Mouse (Mus musculus) adrenal gland, adult 2 months (tissue): ENCODE results near the gene Pkd1. TPM values are rescaled to one million over a fixed set of nuclear protein-coding genes. Genes with fewer than 3 reads are reported as not detected.

Experiments used
- DNase-seq: peaks from one replicate; pipeline ENCODE4 v3.0.0; 2021
- microRNA-seq, 2 experiments: library from miRNA; unstranded; fragments of <30 nt; microRNA quantifications; one replicate each; pipeline ENCODE4 v1.2.0; 2021
- polyA plus RNA-seq: library from polyadenylated mRNA; depleted of rRNA; stranded (reverse); fragments of >200 nt; gene quantifications from 2 replicates; pipeline ENCODE4 v1.2.3, GENCODE M21; 2012; rRNA removed
- total RNA-seq, 2 experiments: library from RNA; stranded (reverse); gene quantifications; 2 replicates each; pipeline ENCODE4 v1.2.3; 2021

Gene Pkd1
- total and polyA plus RNA-seq, 3 experiments: 34.3 to 73.3 (median 40.5) TPM

DNA sequence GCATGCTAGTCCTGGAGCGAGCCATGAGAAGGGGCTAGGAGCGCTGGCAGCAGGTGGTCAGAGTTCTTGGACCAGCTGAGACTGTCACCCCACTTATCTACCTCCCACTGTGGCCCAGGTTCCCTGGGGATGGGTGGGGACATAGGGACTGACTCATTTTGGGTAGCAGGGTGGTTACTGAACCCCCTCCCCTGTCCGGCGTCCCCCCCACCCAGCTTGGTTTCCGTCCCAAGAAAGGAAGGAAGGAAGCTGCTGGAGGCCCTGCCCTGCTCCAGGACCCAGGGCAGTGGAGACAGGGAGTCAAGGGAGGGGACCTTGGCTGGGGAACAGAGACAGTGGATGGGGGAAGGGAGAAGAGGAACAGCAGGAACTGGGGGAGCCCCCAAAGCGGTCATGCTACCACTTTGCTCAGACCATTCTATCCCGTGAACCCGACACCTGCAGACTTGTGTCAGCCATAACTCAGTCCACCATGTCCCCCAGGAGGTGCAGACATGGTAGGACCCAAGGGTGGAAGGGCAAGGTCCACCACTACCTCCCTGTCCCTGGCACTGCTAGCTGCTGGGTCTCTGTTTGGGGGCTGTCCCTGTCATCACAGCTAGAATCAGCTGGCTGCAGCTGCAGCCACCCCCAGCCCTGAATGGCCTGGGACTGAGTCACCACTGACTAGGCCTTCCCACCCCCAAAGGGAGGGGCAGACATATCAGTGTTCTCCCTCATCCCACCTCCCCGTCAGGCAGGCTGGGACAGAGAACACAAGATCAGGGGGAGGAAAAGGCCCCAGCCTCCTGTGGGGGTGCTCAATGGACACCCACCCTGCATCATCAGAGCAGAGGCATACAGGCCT, 95.5 kb downstream of the Pkd1 start:
- DNase-seq: peak; percentile 69

DNA sequence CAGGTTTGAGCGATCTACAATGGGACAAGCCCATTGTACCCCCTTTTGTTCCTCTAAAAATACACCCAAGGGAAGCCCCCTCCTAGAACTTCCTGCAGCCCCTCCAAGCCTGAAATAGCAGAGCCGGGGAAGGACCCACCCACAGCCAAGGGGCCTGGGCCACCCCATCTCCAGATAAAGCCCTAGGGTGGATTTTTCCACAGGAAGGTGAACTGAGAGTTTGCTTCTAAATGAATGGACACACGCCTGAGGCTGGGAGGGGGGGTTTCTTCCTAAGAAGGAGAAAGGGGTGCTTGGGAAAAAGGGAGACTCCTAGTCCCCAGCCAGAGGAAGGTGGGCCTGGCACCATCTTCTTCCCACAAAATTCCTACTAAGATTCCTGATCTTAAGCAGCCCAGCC, 96.3 kb downstream of the Pkd1 start:
- DNase-seq: peak; percentile 63

Small RNA genes within 50 kb of the gene (microRNA-seq; reads per million reads assigned to microRNA genes)
- gene Gm24589: 0.44 to 1.7 reads per million in 2 experiments

Other genes with a start within 250 kb of the Pkd1 start
- under 1 TPM; 0.09 to 0.10 TPM for gene Abca17, start 198.8 kb upstream of the Pkd1 start, total RNA-seq
- not detected in 2 replicates for gene Abca17, start 198.8 kb upstream of the Pkd1 start, polyA plus RNA-seq
- 10 to 100 TPM; 22.8 to 24.0 TPM for gene Abca3, start 197.9 kb upstream of the Pkd1 start, total RNA-seq
- gene Abca3, start 197.9 kb upstream of the Pkd1 start, polyA plus RNA-seq: 26.4 and 33.6 TPM in 2 replicates
- 10 to 100 TPM; 61.4 to 70.3 TPM for gene Rnps1, start 135.3 kb upstream of the Pkd1 start, total RNA-seq
- gene Rnps1, start 135.3 kb upstream of the Pkd1 start, polyA plus RNA-seq: 84.4 and 95.2 TPM in 2 replicates
- gene Eci1, start 123.2 kb upstream of the Pkd1 start, total RNA-seq: 100 to 1,000 TPM; 303 to 325 TPM
- 163 and 182 TPM in 2 replicates for gene Eci1, start 123.2 kb upstream of the Pkd1 start, polyA plus RNA-seq
- 1 to 10 TPM; 2.1 to 3.7 TPM for gene Dnase1l2, start 106.7 kb upstream of the Pkd1 start, total RNA-seq
- 1.8 and 4.1 TPM in 2 replicates for gene Dnase1l2, start 106.7 kb upstream of the Pkd1 start, polyA plus RNA-seq
- gene E4f1, start 79.5 kb upstream of the Pkd1 start, total RNA-seq: 10 to 100 TPM; 17.0 to 21.8 TPM
- 57.5 and 59.5 TPM in 2 replicates for gene E4f1, start 79.5 kb upstream of the Pkd1 start, polyA plus RNA-seq
- 100 to 1,000 TPM in 1 of 2 experiments, 10 to 100 TPM in 1; 65.0 to 104 TPM for gene Pgp, start 79.4 kb upstream of the Pkd1 start, total RNA-seq
- 254 TPM in 2 replicates for gene Pgp, start 79.4 kb upstream of the Pkd1 start, polyA plus RNA-seq
- gene Bricd5, start 76.0 kb upstream of the Pkd1 start, total RNA-seq: under 1 TPM; 0.38 to 0.69 TPM
- gene Bricd5, start 76.0 kb upstream of the Pkd1 start, polyA plus RNA-seq: 0.57 and 0.67 TPM in 2 replicates
- gene Mlst8, start 70.8 kb upstream of the Pkd1 start, total RNA-seq: 10 to 100 TPM; 25.6 to 26.0 TPM
- gene Mlst8, start 70.8 kb upstream of the Pkd1 start, polyA plus RNA-seq: 44.5 and 61.7 TPM in 2 replicates
- gene Caskin1, start 61.2 kb upstream of the Pkd1 start, total RNA-seq: 10 to 100 TPM; 19.4 to 28.7 TPM
- gene Caskin1, start 61.2 kb upstream of the Pkd1 start, polyA plus RNA-seq: 47.0 and 47.7 TPM in 2 replicates
- gene Traf7, start 21.9 kb upstream of the Pkd1 start, total RNA-seq: 100 to 1,000 TPM in 1 of 2 experiments, 10 to 100 TPM in 1; 91.4 to 105 TPM
- 152 and 167 TPM in 2 replicates for gene Traf7, start 21.9 kb upstream of the Pkd1 start, polyA plus RNA-seq
- 1 to 10 TPM in 1 of 2 experiments, under 1 TPM in 1; 0.98 to 1.8 TPM for gene Rab26, start 15.6 kb upstream of the Pkd1 start, total RNA-seq
- gene Rab26, start 15.6 kb upstream of the Pkd1 start, polyA plus RNA-seq: 0.65 and 1.1 TPM in 2 replicates
- 100 to 1,000 TPM in 1 of 2 experiments, 10 to 100 TPM in 1; 83.5 to 110 TPM for gene Tsc2, start 82.8 kb downstream of the Pkd1 start, total RNA-seq
- gene Tsc2, start 82.8 kb downstream of the Pkd1 start, polyA plus RNA-seq: 160 and 180 TPM in 2 replicates
- 10 to 100 TPM in 1 of 2 experiments, 1 to 10 TPM in 1; 4.8 to 10.1 TPM for gene Nthl1, start 82.8 kb downstream of the Pkd1 start, total RNA-seq
- 9.4 and 13.8 TPM in 2 replicates for gene Nthl1, start 82.8 kb downstream of the Pkd1 start, polyA plus RNA-seq
- 10 to 100 TPM; 51.8 to 76.0 TPM for gene Slc9a3r2, start 100.5 kb downstream of the Pkd1 start, total RNA-seq
- gene Slc9a3r2, start 100.5 kb downstream of the Pkd1 start, polyA plus RNA-seq: 120 and 150 TPM in 2 replicates
- not detected for gene Npw, start 108.6 kb downstream of the Pkd1 start, total RNA-seq
- gene Npw, start 108.6 kb downstream of the Pkd1 start, polyA plus RNA-seq: 0.60 and 2.4 TPM in 2 replicates
- 10 to 100 TPM; 40.8 to 51.3 TPM for gene Zfp598, start 119.9 kb downstream of the Pkd1 start, total RNA-seq
- 86.0 and 99.0 TPM in 2 replicates for gene Zfp598, start 119.9 kb downstream of the Pkd1 start, polyA plus RNA-seq
- 1 to 10 TPM; 2.0 to 2.4 TPM for gene Syngr3, start 140.1 kb downstream of the Pkd1 start, total RNA-seq
- gene Syngr3, start 140.1 kb downstream of the Pkd1 start, polyA plus RNA-seq: 2.1 and 5.3 TPM in 2 replicates
- gene Gfer, start 146.3 kb downstream of the Pkd1 start, total RNA-seq: 10 to 100 TPM; 37.7 to 41.6 TPM
- 40.7 and 43.1 TPM in 2 replicates for gene Gfer, start 146.3 kb downstream of the Pkd1 start, polyA plus RNA-seq
- gene Noxo1, start 146.4 kb downstream of the Pkd1 start, total RNA-seq: 1 to 10 TPM; 2.8 to 6.4 TPM
- gene Noxo1, start 146.4 kb downstream of the Pkd1 start, polyA plus RNA-seq: 4.9 and 9.4 TPM in 2 replicates
- gene Tbl3, start 157.8 kb downstream of the Pkd1 start, total RNA-seq: 10 to 100 TPM; 27.9 to 41.1 TPM
- 49.0 and 63.2 TPM in 2 replicates for gene Tbl3, start 157.8 kb downstream of the Pkd1 start, polyA plus RNA-seq
- not detected for gene Rnf151, start 168.2 kb downstream of the Pkd1 start, total RNA-seq
- gene Rnf151, start 168.2 kb downstream of the Pkd1 start, polyA plus RNA-seq: 0.25 and 0.61 TPM in 2 replicates
- gene Rps2, start 168.3 kb downstream of the Pkd1 start, total RNA-seq: 100 to 1,000 TPM; 718 to 903 TPM
- 2,302 and 2,907 TPM in 2 replicates for gene Rps2, start 168.3 kb downstream of the Pkd1 start, polyA plus RNA-seq
- gene Ndufb10, start 174.6 kb downstream of the Pkd1 start, total RNA-seq: 100 to 1,000 TPM; 242 to 306 TPM
- 277 and 298 TPM in 2 replicates for gene Ndufb10, start 174.6 kb downstream of the Pkd1 start, polyA plus RNA-seq
- gene Rpl3l, start 178.0 kb downstream of the Pkd1 start, total RNA-seq: under 1 TPM in 1 of 2 experiments, not detected in 1; 0.28 TPM
- 0.17 TPM in 1 of 2 replicates, not detected in the other for gene Rpl3l, start 178.0 kb downstream of the Pkd1 start, polyA plus RNA-seq
- 100 to 1,000 TPM in 1 of 2 experiments, 10 to 100 TPM in 1; 95.7 to 101 TPM for gene Msrb1, start 186.8 kb downstream of the Pkd1 start, total RNA-seq
- 108 and 118 TPM in 2 replicates for gene Msrb1, start 186.8 kb downstream of the Pkd1 start, polyA plus RNA-seq
- gene Hs3st6, start 203.2 kb downstream of the Pkd1 start, total RNA-seq: 1 to 10 TPM; 1.8 to 1.9 TPM
- 7.5 TPM in 2 replicates for gene Hs3st6, start 203.2 kb downstream of the Pkd1 start, polyA plus RNA-seq